Comparison of ENCODE assay signal across 26 mouse cellular contexts in the genomic region with DNA sequence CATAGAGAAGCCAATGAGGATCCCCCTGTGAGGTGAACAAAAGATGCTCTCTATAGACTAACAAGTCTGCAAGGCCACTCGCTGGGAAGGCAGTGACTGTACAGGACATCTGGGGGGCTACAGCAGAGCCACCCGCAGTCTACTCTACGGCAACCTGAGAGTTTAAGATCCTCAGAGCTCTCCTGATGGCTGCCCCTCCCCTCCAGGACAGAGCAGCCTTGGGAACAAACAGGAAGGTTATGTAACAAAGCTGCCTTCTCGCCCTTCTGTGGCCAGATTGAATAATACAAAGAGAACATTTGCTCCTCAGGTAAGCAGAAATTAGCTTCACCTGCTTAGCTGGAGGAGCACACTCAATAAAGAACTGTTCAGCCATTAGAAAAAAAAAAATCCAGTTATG. TPM values are rescaled to one million over a fixed set of nuclear protein-coding genes. Genes with fewer than 3 reads are reported as not detected.
DNase-seq lines count a peak whose midpoint lies in the region; ATAC-seq lines count a peak whose summit lies in the region.
"Had no signal": no experiment of that assay in that cellular context is flagged by ENCODE, and none has a peak within 500 bp of the region (broad histone marks: within the 10 kb centered on the region; RNA-seq: fewer than 3 reads in every experiment).

No protein-coding gene starts in this region.

- DNase-seq in cerebellum, postnatal 10 days = no peak
- DNase-seq in brain, adult 2 months (ENCODE audit: low read depth, low spot score) = peak; percentile 84
- peak; percentile 60 for DNase-seq in cerebellum, adult 8-10 months
- peak; percentile 65 to 67 for DNase-seq in cerebellum, postnatal 25 days
- DNase-seq in left cerebral cortex, adult 9 months (ENCODE audit: low spot score in 2 of 2) = no peak
- no peak for DNase-seq in B cell, adult 2 months
- DNase-seq: adrenal gland, postnatal 10 days; embryo, embryonic 11 days; gastrocnemius, postnatal 10 days; gastrocnemius, postnatal 36 days; heart, adult 11 months; kidney, adult 2 months had no signal

- peak; percentile 77 for ATAC-seq in cerebellum, adult (ENCODE audit: insufficient number of reproducible peaks, low FRiP score, low TSS enrichment)
- no peak for ATAC-seq in erythroblast, adult 5-6 weeks (replicated peaks; ENCODE audit: low FRiP score, poor library complexity, severe bottlenecking)
- ATAC-seq: forebrain, embryonic 13.5 days; forebrain, embryonic 16.5 days; intestine, postnatal 0 days; Patski had no signal

RNA-seq across cellular contexts. Expression of a gene that starts 7.4 kb away (rescaled TPM):
- total RNA-seq in erythroblast, adult 5-6 weeks (2015; ENCODE audit: low replicate concordance) = 0.63 and 0.77 TPM in 2 replicates
- total RNA-seq in erythroblast, adult 5-6 weeks (2017; ENCODE audit: low replicate concordance) = 0.42 TPM in 1 of 2 replicates, not detected in the other

RNA-seq across cellular contexts. Expression of a gene that starts 34.1 kb away (rescaled TPM):
- total RNA-seq in erythroblast, adult 5-6 weeks (2015; ENCODE audit: low replicate concordance) = not detected in 2 replicates
- total RNA-seq in erythroblast, adult 5-6 weeks (2017; ENCODE audit: low replicate concordance) = not detected in 2 replicates
- total RNA-seq: adrenal gland, adult 18-20 months; adrenal gland, postnatal 10 days; adrenal gland, postnatal 36 days; CH12.LX; G1E; gastrocnemius, adult 18-20 months; gastrocnemius, postnatal 10 days; gastrocnemius, postnatal 36 days; heart, adult 8-10 months; heart, postnatal 25 days; hematopoietic stem cell, adult 5-6 weeks had no signal

Comparison
In these comparisons a context has a peak if more than half of its experiments do, and no peak if none do; other contexts are left out.
1. DNase-seq: peak in brain, adult 2 months (single experiment), cerebellum, adult 8-10 months (single experiment) and cerebellum, postnatal 25 days (2 of 2); none in cerebellum, postnatal 10 days (0 of 2), left cerebral cortex, adult 9 months (0 of 2) and B cell, adult 2 months (0 of 2).